Mouse (Mus musculus) intestine, embryonic 15.5 days (tissue): ENCODE measurements around the gene Fip1l1. TPM values are rescaled to one million over a fixed set of nuclear protein-coding genes. Genes with fewer than 3 reads are reported as not detected.
A peak's percentile ranks its signal among the peaks of the same experiment; 100 is the strongest.

Experiments used
- ATAC-seq: fragments of 200-750 bp; cut with Nextera tagmentation; 2 replicates; pipeline ENCODE4 v1.8.0; 2017; ENCODE audit warnings: moderate TSS enrichment, moderate library complexity
- H3K27ac ChIP-seq: fragments of 300-500 bp; sonication (generic); 2 replicates; pipeline ENCODE4 v1.5.1; 2015; ENCODE audit warnings: mild to moderate bottlenecking, inconsistent platforms
- H3K27me3 ChIP-seq: fragments of 300-500 bp; sonication (generic); replicated peaks from 2 replicates; pipeline ENCODE4 v1.6.1; 2015; ENCODE audit warnings: inconsistent platforms
- H3K36me3 ChIP-seq: fragments of 300-500 bp; sonication (generic); 2 replicates; pipeline ENCODE4 v1.6.1; 2015; ENCODE audit warnings: inconsistent platforms
- H3K4me1 ChIP-seq: fragments of 300-500 bp; sonication (generic); replicated peaks from 2 replicates; pipeline ENCODE4 v1.6.1; 2015; ENCODE audit warnings: inconsistent platforms
- H3K4me2 ChIP-seq: fragments of 300-500 bp; sonication (generic); replicated peaks from 2 replicates; pipeline ENCODE4 v1.6.1; 2015; ENCODE audit warnings: mild to moderate bottlenecking, inconsistent platforms
- H3K4me3 ChIP-seq: fragments of 300-500 bp; sonication (generic); replicated peaks from 2 replicates; pipeline ENCODE4 v1.5.1; 2015; ENCODE audit warnings: inconsistent platforms
- H3K9ac ChIP-seq: fragments of 300-500 bp; sonication (generic); 2 replicates; pipeline ENCODE4 v1.6.1; 2015; ENCODE audit warnings: inconsistent platforms
- H3K9me3 ChIP-seq: fragments of 300-500 bp; sonication (generic); 2 replicates; pipeline ENCODE4 v1.6.1; 2016; ENCODE audit warnings: inconsistent platforms
- WGBS: fragments of 180-500 bp; shearing (Covaris S2); methylation state at CpG from one replicate; pipeline ENCODE4 v1.1.7; 2015; 5-methylcytosine and 5-hydroxymethylcytosine counted together
- polyA plus RNA-seq: library from polyadenylated mRNA; unstranded; fragments of >200 nt; fragmentation: Nextera tagmentation; extraction: Ambion mirVana; gene quantifications from 2 replicates; pipeline ENCODE4 v1.2.1, GENCODE M21; 2015

Gene Fip1l1
- 71.8 and 80.4 TPM in 2 replicates for polyA plus RNA-seq

GRCm38 (mm10) chr5:74535240-74536021, at the start of gene Fip1l1:
Fip1l1 (plus strand) TSS chr5:74535449.
- peaks cover 14% of the 10 kb centered on the region for H3K4me1 ChIP-seq
- H3K9me3 ChIP-seq: no peaks in the 10 kb centered on the region
- H3K27ac ChIP-seq: peak within 1 kb of the TSS; percentile 89
- peak; percentile 90 for ATAC-seq
- WGBS: under 1% methylated on average over 73 of the region's 73 CpGs
- peak within 1 kb of the TSS; percentile 83 for H3K4me3 ChIP-seq
- H3K9ac ChIP-seq: peak within 1 kb of the TSS; percentile 73
- no peaks in the 10 kb centered on the region for H3K27me3 ChIP-seq
- peak within 1 kb of the TSS; percentile 54 for H3K4me2 ChIP-seq
- no peaks in the 10 kb centered on the region; the same call in 1 of the 2 replicates for H3K36me3 ChIP-seq

GRCm38 (mm10) chr5:74492705-74493104, 42.5 kb upstream of the Fip1l1 start:
- Histone ChIP-seq H3K27ac (no peak overlapping the region), H3K9ac (no peak overlapping the region), H3K27me3 (no peaks in the 10 kb centered on the region), H3K4me1 (no peaks in the 10 kb centered on the region), H3K4me2 (no peak overlapping the region), H3K36me3 (no peaks in the 10 kb centered on the region), H3K9me3 (no peaks in the 10 kb centered on the region), H3K4me3 (no peak overlapping the region)
- no peak for ATAC-seq
- 83% methylated on average over 3 of the region's 3 CpGs for WGBS

GRCm38 (mm10) chr5:74511686-74512085, 23.6 kb upstream of the Fip1l1 start:
- H3K9ac ChIP-seq: no peak overlapping the region
- H3K4me3 ChIP-seq: no peak overlapping the region
- no peak overlapping the region for H3K27ac ChIP-seq
- H3K36me3 ChIP-seq: no peaks in the 10 kb centered on the region
- no peak for ATAC-seq
- H3K4me1 ChIP-seq: no peaks in the 10 kb centered on the region
- no peaks in the 10 kb centered on the region for H3K27me3 ChIP-seq
- H3K4me2 ChIP-seq: no peak overlapping the region
- no peaks in the 10 kb centered on the region for H3K9me3 ChIP-seq

- Histone ChIP-seq H3K9me3 (no peaks in the 10 kb centered on the region), H3K4me1 (peaks cover 7% of the 10 kb centered on the region), H3K27me3 (no peaks in the 10 kb centered on the region), H3K9ac (no peak overlapping the region), H3K4me2 (no peak overlapping the region), H3K4me3 (no peak overlapping the region), H3K36me3 (no peaks in the 10 kb centered on the region), H3K27ac (no peak overlapping the region)
- ATAC-seq: no peak
- 83% methylated on average over 5 of the region's 5 CpGs for WGBS
Observed at GRCm38 (mm10) chr5:74527025-74527424, 8.2 kb upstream of the Fip1l1 start.

GRCm38 (mm10) chr5:74530785-74531184, 4.5 kb upstream of the Fip1l1 start:
- Histone ChIP-seq H3K4me3 (peak overlapping the region; percentile 94), H3K4me1 (peaks cover 11% of the 10 kb centered on the region), H3K27ac (no peak overlapping the region), H3K9me3 (no peaks in the 10 kb centered on the region), H3K9ac (peak overlapping the region; percentile 51), H3K27me3 (no peaks in the 10 kb centered on the region), H3K36me3 (no peaks in the 10 kb centered on the region), H3K4me2 (peak overlapping the region; percentile 95)
- WGBS: 19% methylated on average over 16 of the region's 16 CpGs
- no peak for ATAC-seq

- peak; percentile 91 for ATAC-seq
- peak within 1 kb of the TSS; percentile 95 for H3K4me2 ChIP-seq
- H3K4me3 ChIP-seq: peak within 1 kb of the TSS; percentile 94
- peak within 1 kb of the TSS; percentile 51 for H3K9ac ChIP-seq
- H3K27ac ChIP-seq: 0 out of 2 replicates have a peak within 1 kb of the TSS, but pooled peaks have one; percentile 32
- peaks cover 11% of the 10 kb centered on the region for H3K4me1 ChIP-seq
- no peaks in the 10 kb centered on the region for H3K27me3 ChIP-seq
- H3K36me3 ChIP-seq: no peaks in the 10 kb centered on the region
- WGBS: 5% methylated on average over 35 of the region's 35 CpGs
- H3K9me3 ChIP-seq: no peaks in the 10 kb centered on the region
Observed at GRCm38 (mm10) chr5:74531630-74532280, 3.5 kb upstream of the Fip1l1 start, which contains the start of gene Scfd2. Scfd2 (minus strand) TSS chr5:74531759.

- no peak overlapping the region for H3K27ac ChIP-seq
- WGBS: 36% methylated on average over 12 of the region's 12 CpGs
- H3K27me3 ChIP-seq: no peaks in the 10 kb centered on the region
- peak overlapping the region; percentile 54 for H3K4me2 ChIP-seq
- H3K4me1 ChIP-seq: peaks cover 10% of the 10 kb centered on the region
- no peaks in the 10 kb centered on the region for H3K9me3 ChIP-seq
- H3K4me3 ChIP-seq: peak overlapping the region; percentile 83
- ATAC-seq: no peak
- H3K9ac ChIP-seq: peak overlapping the region; percentile 73
- H3K36me3 ChIP-seq: no peaks in the 10 kb centered on the region; the same call in 1 of the 2 replicates
Observed at GRCm38 (mm10) chr5:74536180-74536947, 1.1 kb downstream of the Fip1l1 start.

- 93% methylated on average over 4 of the region's 4 CpGs for WGBS
- no peaks in the 10 kb centered on the region for H3K27me3 ChIP-seq
- H3K4me3 ChIP-seq: no peak overlapping the region
- H3K4me2 ChIP-seq: no peak overlapping the region
- H3K27ac ChIP-seq: no peak overlapping the region
- no peaks in the 10 kb centered on the region for H3K4me1 ChIP-seq
- H3K9ac ChIP-seq: no peak overlapping the region
- peaks cover 14% of the 10 kb centered on the region; the same call in 1 of the 2 replicates for H3K36me3 ChIP-seq
- H3K9me3 ChIP-seq: no peaks in the 10 kb centered on the region
- no peak for ATAC-seq
Observed at GRCm38 (mm10) chr5:74545606-74546005, 10.4 kb downstream of the Fip1l1 start.

- Histone ChIP-seq H3K9ac (no peak overlapping the region), H3K27me3 (no peaks in the 10 kb centered on the region), H3K27ac (no peak overlapping the region), H3K4me2 (no peak overlapping the region), H3K36me3 (peaks cover 18% of the 10 kb centered on the region; the same call in 1 of the 2 replicates), H3K4me1 (no peaks in the 10 kb centered on the region), H3K4me3 (no peak overlapping the region), H3K9me3 (no peaks in the 10 kb centered on the region)
- 92% methylated on average over 8 of the region's 8 CpGs for WGBS
- ATAC-seq: no peak
Observed at GRCm38 (mm10) chr5:74549566-74549965, 14.3 kb downstream of the Fip1l1 start.

GRCm38 (mm10) chr5:74561151-74561550, 25.9 kb downstream of the Fip1l1 start:
- H3K27me3 ChIP-seq: no peaks in the 10 kb centered on the region
- 92% methylated on average over 1 of the region's 1 CpGs for WGBS
- no peaks in the 10 kb centered on the region for H3K4me1 ChIP-seq
- H3K27ac ChIP-seq: no peak overlapping the region
- H3K4me3 ChIP-seq: no peak overlapping the region
- ATAC-seq: no peak
- H3K36me3 ChIP-seq: peaks cover 29% of the 10 kb centered on the region
- H3K9ac ChIP-seq: no peak overlapping the region
- no peak overlapping the region for H3K4me2 ChIP-seq
- no peaks in the 10 kb centered on the region for H3K9me3 ChIP-seq

GRCm38 (mm10) chr5:74571767-74572166, 36.5 kb downstream of the Fip1l1 start:
- no peak overlapping the region for H3K9ac ChIP-seq
- 86% methylated on average over 6 of the region's 6 CpGs for WGBS
- no peak overlapping the region for H3K4me2 ChIP-seq
- H3K36me3 ChIP-seq: peaks cover 11% of the 10 kb centered on the region; the same call in 1 of the 2 replicates
- H3K27me3 ChIP-seq: no peaks in the 10 kb centered on the region
- no peak overlapping the region for H3K4me3 ChIP-seq
- H3K9me3 ChIP-seq: no peaks in the 10 kb centered on the region
- ATAC-seq: no peak
- H3K4me1 ChIP-seq: no peaks in the 10 kb centered on the region
- no peak overlapping the region for H3K27ac ChIP-seq

GRCm38 (mm10) chr5:74589133-74589532, 53.9 kb downstream of the Fip1l1 start:
- no peak overlapping the region for H3K27ac ChIP-seq
- ATAC-seq: peak; percentile 81
- H3K4me2 ChIP-seq: no peak overlapping the region
- H3K36me3 ChIP-seq: peaks cover 11% of the 10 kb centered on the region
- no peak overlapping the region for H3K9ac ChIP-seq
- H3K4me3 ChIP-seq: no peak overlapping the region
- no peaks in the 10 kb centered on the region for H3K4me1 ChIP-seq
- no peaks in the 10 kb centered on the region for H3K27me3 ChIP-seq
- H3K9me3 ChIP-seq: no peaks in the 10 kb centered on the region
- WGBS: 82% methylated on average over 7 of the region's 7 CpGs
